Mouse (Mus musculus): ENCODE measurements around the gene Dazap2.

GRCm38 (mm10) chr15:100630126-100630525 is 15.0 kb downstream of the Dazap2 start:
- TF ChIP-seq CTCF (IDR thresholded peaks at IDR 0.05; ENCODE audit: borderline replicate concordance, control insufficient read depth, extremely low read depth, insufficient read depth, low read length, poor library complexity) (no peak), POLR2A (IDR thresholded peaks at IDR 0.05; ENCODE audit: control insufficient read depth, extremely low read depth, insufficient read depth, low read length, poor library complexity) (no peak)
